Mouse (Mus musculus): ENCODE data around the gene Izumo1r.

Izumo1r gene

GRCm38 (mm10) chr9:14903581-14904378 is at the start of gene Izumo1r:
Gene Izumo1r (minus strand): TSS chr9:14903949.
- DNase-seq (ENCODE audit: low read depth, low spot score): no peak

DNA sequence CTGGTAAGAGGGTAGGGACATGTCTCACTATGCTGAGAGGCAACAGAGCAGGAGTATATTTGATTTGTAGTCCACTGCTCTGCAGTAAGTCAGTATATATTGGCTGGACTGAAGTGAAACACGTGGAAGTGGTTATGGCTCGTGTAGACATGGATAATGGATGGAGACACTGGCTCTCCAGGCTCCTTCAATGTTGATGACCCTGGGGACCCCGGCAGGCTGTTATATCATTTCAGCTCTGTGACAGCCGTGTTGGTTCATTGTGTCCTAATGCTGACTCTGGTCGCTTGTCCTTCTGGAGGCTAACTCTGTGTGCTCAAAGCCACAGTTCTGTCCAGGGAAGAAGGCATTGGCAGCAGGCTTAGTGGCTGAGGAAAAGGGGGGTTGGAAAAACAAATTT is 47.3 kb upstream of the Izumo1r start:
- no peak for DNase-seq (ENCODE audit: low read depth, low spot score)

DNA sequence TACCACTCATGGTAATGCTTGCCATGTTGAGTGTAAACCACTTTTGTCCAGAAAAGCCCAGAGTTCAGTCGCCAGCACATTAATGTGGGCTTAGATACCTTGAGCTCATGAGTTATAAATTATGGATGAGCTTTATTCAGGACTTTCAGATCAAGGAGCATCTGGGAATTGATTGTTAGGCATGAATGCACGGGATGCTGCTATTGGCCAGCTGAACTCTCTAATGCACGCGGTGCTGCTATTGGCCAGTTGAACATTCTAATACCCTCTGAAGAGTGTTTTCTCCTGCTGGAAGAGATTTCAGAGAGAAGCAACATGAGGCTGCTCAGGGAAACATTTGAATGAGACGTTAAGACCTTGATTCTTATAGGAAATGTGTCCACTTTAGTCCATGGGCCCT is 45.1 kb upstream of the Izumo1r start:
- DNase-seq (ENCODE audit: low read depth, low spot score): no peak

GRCm38 (mm10) chr9:14946677-14947076 is 42.9 kb upstream of the Izumo1r start:
- no peak for DNase-seq (ENCODE audit: low read depth, low spot score)

DNA sequence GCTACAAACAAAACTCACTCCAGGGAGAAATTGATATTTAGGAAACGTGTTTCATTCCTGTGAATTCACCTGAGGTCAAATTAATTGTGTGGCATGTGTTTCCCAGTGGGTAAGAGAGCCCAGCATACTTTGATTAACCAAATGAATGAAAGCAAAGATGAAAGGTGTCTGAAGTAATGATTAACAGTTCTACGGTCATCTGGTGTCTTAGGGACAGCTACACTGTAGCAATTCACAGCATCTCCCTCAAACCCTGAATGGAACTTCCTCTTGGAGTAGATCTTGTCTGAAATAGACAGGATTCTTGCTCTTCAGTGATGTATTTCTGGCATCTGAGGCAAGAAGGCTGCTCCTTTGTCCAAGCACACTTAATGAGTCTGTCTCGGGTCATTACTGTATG is 42.2 kb upstream of the Izumo1r start:
- no peak for DNase-seq (ENCODE audit: low read depth, low spot score)

- no peak for DNase-seq (ENCODE audit: low read depth, low spot score)
These were observed 38.5 kb upstream of the Izumo1r start for GRCm38 (mm10) chr9:14942143-14942720.

DNA sequence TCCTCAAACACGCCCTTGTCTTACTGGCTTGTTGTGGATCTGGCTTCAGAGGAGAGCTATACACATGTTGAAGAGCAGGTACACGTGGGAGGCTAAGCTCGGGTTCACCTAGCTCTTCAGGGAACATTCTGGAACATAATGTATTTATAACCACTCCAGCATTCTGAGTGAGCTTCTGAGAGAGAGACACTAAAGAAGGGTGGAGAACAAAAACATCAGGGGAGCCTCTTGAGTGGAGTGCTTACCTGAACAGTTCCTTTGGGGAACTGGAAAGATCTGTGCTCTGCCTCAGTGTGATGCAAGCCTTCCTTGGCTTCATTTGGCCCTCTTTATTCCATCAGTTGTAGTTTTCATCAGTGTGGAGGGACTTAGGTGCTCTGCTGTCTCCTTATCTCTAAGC is 35.9 kb upstream of the Izumo1r start:
- DNase-seq (ENCODE audit: low read depth, low spot score): no peak

GRCm38 (mm10) chr9:14937308-14937707 is 33.6 kb upstream of the Izumo1r start:
- DNase-seq (ENCODE audit: low read depth, low spot score): no peak

- no peak for DNase-seq (ENCODE audit: low read depth, low spot score)
These were observed 31.1 kb upstream of the Izumo1r start for GRCm38 (mm10) chr9:14934851-14935250.

GRCm38 (mm10) chr9:14931943-14932342 is 28.2 kb upstream of the Izumo1r start:
- no peak for DNase-seq (ENCODE audit: low read depth, low spot score)

DNA sequence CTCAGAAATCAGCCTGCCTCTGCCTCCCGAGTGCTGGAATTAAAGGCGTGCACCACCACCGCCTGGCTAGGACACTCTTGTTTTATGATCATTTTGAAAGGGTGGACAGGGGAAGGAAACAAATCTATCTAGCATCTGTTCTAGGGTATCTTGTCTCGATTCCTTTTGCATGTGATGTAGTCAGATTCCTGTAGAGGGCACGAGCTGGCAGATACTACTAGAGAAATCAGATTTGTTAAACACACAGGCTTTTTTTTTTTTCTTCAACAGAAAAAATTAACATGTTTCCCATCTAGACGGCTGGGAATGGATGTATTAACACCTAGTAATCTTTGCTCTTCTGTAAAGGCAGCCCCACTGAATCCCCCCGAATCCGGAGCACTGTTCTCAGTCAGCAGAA is 27.5 kb upstream of the Izumo1r start:
- DNase-seq (ENCODE audit: low read depth, low spot score): no peak

DNA sequence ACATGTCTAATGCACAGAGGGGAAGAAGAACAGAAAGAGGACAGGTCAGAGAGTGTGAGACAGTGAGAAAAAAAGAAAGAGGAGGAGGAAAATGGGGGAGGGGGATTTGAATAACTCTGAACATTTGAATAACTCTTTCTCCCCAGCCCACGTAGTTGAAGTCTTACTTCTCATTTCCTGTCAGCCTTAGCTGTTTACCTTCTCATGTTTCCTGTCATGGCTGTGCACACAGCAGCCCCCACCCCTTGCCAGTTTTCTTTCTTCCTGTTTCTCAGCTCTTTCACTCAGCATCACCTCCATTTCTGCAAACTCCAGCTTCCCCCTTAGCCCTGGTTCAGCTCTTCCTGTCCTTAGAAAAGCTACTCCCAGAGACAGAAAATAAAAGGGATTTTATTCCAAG is 22.8 kb upstream of the Izumo1r start:
- no peak for DNase-seq (ENCODE audit: low read depth, low spot score)

GRCm38 (mm10) chr9:14923625-14924024 is 19.9 kb upstream of the Izumo1r start:
- DNase-seq (ENCODE audit: low read depth, low spot score): no peak

GRCm38 (mm10) chr9:14921971-14922560 is 18.3 kb upstream of the Izumo1r start:
- no peak for DNase-seq (ENCODE audit: low read depth, low spot score)

GRCm38 (mm10) chr9:14921254-14921653 is 17.5 kb upstream of the Izumo1r start:
- no peak for DNase-seq (ENCODE audit: low read depth, low spot score)

- DNase-seq (ENCODE audit: low read depth, low spot score): no peak
These were observed 16.9 kb upstream of the Izumo1r start for GRCm38 (mm10) chr9:14920608-14921007.

GRCm38 (mm10) chr9:14918825-14919668 is 15.3 kb upstream of the Izumo1r start:
- DNase-seq (ENCODE audit: low read depth, low spot score): no peak

DNA sequence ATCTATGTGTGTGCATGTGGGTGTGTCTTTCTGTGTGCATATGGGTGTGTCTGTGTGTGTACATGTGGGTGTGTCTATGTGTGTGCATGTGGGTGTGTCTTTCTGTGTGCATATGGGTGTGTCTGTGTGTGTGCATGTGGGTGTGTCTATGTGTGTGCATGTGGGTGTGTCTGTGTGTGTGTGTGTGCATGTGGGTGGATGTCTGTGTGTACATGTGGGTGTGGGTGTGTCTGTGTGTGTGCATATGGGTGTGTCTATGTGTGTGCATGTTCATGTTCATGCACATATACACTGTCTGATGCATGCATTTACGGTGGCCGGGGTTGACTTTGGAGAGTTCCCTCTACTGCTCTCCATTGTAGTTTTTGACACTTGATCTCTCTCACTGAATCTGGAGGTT is 13.9 kb upstream of the Izumo1r start:
- DNase-seq (ENCODE audit: low read depth, low spot score): no peak

GRCm38 (mm10) chr9:14912037-14912436 is 8.3 kb upstream of the Izumo1r start:
- no peak for DNase-seq (ENCODE audit: low read depth, low spot score)

DNA sequence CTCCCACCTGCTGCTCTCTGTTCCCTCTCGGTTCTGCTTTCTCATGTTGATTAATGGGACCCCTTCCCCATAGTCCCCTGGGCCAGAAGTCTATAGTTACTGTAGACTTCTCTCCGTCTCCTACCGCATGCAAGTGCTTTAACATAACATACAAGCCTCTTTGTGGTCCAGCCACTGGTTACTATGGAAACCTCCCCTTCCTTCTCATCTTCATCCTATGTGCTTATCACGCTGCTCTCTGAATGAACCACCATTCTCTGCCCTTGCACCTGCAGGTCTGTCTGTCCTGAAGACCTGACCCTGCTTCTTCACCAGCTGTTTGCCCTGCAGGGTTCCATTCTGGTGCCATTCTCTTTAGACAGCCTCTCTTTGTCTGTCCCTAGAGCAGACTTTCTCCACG is 6.2 kb upstream of the Izumo1r start:
- DNase-seq (ENCODE audit: low read depth, low spot score): no peak

DNA sequence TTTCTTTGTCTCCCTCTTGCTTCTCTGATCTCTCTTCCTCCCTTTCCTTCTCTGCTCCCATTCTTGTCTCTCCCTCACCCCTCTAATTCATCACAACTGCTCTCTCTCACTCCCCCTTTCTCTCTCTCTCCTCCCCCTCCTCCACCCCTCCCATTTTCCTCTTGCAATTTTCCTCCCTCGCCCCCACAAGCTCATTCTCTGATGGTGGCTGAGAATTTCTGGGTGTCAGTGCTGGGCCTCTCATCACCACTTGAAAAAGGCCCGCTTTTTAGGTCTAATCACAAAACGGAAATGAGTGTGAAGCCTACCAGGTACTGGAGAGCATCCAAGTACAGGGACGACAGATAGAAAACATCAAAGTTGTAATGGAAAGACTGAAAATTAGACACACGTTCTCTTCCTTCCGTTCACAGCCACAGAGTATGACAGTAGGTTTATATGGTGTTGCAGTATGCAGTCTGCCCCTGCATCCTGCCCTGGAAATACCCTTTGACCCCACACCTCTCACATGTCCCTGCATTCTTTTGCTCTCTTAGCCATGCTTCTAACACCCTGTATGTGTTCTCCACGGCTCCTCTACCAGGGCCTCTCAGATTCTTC is 4.2 kb upstream of the Izumo1r start:
- DNase-seq (ENCODE audit: low read depth, low spot score): no peak

GRCm38 (mm10) chr9:14905956-14906355 is 2.2 kb upstream of the Izumo1r start:
- DNase-seq (ENCODE audit: low read depth, low spot score): no peak
